Mouse (Mus musculus) left cerebral cortex, adult 9 months (tissue): ENCODE measurements at regions not wholly inside any gene's neighbourhood (a gene's known extent, or its start where the extent isn't known, plus 50 kb on each side); places are given as distances from the start of the nearest gene placed in this dataset.

ENCODE experiments used
- DNase-seq, 2 experiments: peaks; one replicate each; pipeline ENCODE4 v3.0.0; 2022; ENCODE audit warnings: low spot score in 2 of 2

- peak; percentile 13 to 49 for DNase-seq
These were observed 1516.2 kb downstream of the Tbl1xr1 start for GRCm38 (mm10) chr3:23592506-23593141.

GRCm38 (mm10) chr3:23601469-23601868 is 1525.0 kb downstream of the Tbl1xr1 start:
- no peak for DNase-seq

GRCm38 (mm10) chr3:23610054-23610453 is 1533.6 kb downstream of the Tbl1xr1 start:
- DNase-seq = peak in 1 of 2 experiments; percentile 6

GRCm38 (mm10) chr3:23658585-23659252 is 1485.3 kb downstream of the Naaladl2 start:
- DNase-seq = no peak

DNA sequence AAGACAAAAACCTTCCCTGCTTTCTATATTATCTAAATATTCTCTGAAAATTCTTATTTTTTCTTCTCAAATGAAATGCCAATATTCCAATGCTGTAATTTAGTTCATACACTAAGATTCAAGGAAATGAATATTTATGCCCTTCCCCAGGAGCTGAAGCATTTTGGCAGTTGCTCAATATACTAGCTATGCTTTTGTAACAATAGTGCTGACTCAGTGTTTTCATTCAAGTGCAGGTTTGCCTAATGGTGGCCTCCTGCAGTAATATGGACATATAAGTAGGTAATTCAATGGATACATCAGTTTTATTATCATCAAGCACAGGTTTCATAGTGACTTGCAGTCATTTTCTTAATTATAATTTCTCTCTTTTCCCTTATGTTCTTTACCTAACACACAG is 1437.3 kb downstream of the Naaladl2 start:
- no peak for DNase-seq
